Mouse (Mus musculus): Measurements from ENCODE around the gene Hmces.

Gene Hmces

DNA sequence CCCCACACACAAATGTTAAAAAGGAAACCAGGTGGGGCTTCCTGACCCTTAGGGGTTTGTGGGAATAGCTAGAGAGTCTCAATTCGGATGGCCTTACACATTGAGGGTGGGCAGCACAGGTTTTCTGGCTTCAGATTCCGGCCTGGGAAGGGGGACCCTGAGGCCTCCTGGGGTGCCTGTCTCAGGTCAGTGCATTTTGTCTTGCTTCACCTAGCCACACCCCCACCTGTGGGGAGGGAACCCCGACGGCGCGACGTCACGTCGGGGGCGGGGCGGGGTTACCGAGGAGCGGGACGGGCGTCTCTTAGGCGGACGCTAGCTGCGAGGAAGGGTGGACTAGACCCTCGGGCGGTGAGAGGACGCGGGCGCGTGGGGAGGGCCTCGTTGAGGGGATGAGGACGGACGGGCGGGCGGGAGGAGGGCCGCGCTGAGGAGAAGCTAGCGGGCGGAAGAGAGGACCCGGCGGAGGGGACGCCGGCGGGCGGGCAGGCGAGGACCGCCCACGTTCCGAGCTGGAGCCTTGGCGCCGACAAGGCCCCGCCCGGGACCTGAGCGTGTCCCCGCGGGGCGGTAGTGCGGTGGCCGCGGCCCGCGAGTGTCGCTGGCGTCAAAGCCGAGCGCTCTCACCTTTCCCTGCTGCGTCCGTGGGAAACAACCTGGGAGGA, at the start of gene Hmces:
Gene Hmces, plus strand, starts transcription at position 275 of the 665 bp plus-strand sequence.
- DNase-seq (ENCODE audit: low read depth): no peak

DNA sequence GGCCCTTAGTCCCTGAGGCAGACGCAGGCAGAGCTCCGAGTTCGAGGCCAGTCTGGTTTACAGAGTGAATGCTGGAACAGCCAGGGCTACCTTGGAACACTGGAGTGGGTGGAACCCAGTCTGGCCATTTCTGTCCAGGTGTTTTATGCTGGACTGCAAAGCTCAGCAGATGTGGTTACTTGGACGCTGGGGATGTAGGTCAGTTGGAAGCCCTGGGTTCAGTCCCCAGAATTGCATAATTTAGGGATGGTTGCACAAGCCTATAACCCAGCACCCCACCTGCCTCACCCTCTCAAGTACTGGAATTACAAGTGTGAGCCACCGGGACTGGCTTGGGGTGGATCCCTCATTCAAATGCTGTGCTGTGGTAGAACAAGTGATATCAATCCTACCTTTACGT, 47.5 kb upstream of the Hmces start:
- DNase-seq (ENCODE audit: low read depth): no peak

DNA sequence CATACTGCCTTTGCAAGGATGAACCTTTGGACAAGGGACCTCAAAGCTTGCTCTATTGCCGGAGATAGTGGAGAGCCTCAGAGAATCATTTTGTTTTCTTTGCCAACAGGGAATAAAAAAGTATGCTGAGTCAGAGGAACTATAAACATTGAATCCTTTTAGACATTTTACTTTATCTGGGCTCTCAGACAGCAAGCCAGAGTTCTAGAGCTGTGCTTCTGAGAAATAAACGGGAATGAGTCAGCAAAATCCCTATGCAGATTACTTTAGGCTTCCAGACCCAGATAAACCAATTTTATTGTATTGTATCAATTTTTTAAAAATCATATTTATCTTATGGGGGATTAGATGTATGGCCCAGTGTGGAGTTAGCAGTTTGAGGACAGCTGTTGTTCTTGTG, 46.5 kb upstream of the Hmces start:
- no peak for DNase-seq (ENCODE audit: low read depth)

DNA sequence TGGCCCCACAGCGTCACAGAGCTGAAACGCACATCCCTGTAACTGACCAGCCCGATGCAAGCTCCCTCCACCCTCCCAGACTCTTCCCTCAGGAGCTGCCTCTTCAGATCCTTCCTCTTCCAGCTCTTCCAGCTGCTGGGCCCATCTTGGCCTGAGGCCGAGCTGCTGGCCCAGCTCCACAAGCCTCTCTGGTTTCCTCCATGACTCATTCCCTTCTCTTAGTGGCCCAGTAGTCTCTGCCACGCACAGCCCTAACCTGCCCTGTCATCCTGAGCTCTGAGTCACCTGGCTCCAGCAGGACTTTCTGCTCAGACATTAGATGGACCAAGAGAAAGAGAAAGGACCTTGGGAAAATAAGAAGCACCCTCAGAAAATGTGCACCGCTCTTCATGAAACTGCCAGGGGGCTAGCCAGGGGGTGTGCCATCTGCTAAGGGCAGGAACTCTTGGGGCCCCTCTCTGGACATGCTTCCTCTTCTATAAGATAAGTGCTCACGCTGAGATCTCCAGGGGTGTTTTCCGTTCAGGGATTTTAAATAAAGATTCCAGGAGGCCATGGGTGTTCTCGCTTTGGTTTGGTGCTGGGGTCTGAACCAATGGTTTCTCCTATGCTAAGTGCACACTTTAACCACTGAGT, 44.7 kb upstream of the Hmces start:
- peak; percentile 45 for DNase-seq (ENCODE audit: low read depth)

DNA sequence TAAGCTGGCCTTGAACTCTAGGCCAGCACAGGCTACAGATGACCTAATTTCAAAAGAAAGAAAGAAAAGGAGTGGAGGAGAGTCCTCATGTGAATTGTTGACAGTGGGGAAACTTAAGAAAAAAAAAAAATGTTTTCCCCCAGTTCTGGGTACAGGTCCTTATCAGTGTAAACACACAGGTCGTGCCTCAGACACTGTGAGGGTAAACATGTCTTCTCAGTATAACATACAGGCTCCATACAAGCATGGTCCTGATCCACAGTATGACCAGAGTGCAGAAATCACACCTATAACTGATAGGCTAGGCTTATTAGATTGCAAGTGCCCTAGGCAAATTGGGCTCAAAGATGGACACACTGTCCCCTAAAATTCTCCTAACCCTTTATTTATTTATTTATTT, 43.3 kb upstream of the Hmces start:
- DNase-seq (ENCODE audit: low read depth): no peak

DNA sequence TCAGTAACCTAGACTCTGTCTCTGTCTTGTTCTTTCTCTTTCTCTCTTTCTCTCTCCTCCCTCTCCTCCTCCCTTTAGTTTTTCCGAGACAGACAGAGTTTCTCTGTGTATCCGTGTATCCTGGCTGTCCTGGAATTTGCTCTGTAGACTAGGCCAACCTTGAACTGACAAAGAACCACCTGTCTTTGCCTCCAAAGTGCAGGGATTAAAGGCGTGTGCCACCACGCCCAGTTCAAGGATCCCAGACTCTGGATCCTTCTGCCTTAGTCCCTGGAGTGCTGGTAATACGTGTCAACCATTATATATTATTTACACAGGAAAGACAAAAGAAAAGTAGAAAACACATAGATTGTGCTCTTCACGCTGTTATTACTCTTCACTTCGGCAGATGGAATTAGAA, 42.5 kb upstream of the Hmces start:
- no peak for DNase-seq (ENCODE audit: low read depth)

DNA sequence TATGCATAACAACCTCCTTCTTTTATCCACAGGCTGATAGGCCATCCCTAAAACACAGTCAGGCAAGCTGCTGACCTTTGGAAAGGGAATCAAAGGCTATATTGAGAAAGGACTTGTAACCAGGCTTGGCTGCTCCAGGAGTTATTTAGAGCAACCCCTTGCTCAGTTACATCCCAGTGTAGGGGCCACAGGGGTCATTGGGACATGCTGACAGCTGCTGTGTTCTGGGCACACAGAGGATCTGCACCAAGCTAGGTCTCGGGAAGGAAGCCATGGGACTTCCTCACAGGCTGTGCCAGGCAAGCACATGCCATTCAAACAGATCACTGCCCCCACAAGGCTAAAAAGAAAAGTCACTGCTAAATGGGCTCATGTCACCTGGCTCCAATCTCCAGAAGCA, 40.6 kb upstream of the Hmces start:
- DNase-seq (ENCODE audit: low read depth): no peak

DNA sequence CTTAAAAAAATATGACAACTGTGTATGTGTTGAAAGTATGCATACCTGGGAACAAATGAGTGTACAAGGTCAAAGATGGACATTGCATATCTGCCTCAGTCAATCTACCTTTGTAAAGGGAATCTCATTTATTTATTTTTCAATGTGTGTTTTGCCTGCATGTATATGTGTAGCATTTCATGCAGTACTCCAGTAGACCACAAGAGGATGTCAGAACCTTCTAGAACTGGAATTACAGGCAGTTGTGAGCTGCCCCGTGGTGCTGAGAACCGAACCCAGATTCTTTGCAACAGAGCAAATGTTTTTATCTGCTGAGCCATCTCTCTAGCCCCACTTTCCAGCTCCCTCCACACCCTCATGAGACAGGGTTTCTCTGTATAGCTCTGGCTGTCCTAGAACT, 39.8 kb upstream of the Hmces start:
- DNase-seq (ENCODE audit: low read depth): no peak

DNA sequence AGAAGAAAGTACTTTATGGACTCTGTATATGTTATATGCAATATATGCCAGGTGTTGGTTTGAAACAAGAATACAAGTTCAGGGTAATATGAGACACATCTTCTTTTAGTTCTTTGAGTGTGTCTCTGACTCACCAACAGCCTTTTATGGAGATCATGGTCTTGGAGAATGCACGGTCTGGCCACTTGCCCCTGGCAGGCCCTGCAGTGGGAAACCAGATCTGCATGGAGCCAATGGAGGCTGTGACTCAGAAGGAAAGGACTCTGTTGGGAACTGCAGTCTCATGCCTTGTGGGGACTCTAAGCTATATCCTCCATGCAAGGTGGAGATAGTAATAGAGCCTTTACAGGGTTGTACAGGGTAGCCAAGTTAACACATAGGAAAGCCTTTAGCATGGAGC, 38.7 kb upstream of the Hmces start:
- DNase-seq (ENCODE audit: low read depth): no peak

DNA sequence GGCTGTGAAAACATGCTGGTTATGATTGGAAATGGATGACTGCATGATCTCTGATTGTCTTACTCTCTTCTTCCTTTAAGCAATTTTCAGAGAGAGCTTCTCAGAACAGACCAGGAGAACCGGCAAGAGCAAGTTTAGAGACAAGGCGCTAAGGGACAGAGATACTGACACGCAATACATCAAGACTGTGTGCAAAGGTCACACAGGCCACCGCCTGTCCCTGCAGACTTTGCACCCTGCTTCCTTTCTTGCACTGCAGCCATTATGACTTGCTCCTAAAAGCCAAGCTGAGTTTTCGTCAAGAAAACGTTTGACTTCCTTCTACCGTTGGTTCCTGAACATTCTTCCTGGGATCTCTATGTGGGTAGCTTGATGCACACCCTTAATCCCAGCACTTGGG, 38.2 kb upstream of the Hmces start:
- no peak for DNase-seq (ENCODE audit: low read depth)

DNA sequence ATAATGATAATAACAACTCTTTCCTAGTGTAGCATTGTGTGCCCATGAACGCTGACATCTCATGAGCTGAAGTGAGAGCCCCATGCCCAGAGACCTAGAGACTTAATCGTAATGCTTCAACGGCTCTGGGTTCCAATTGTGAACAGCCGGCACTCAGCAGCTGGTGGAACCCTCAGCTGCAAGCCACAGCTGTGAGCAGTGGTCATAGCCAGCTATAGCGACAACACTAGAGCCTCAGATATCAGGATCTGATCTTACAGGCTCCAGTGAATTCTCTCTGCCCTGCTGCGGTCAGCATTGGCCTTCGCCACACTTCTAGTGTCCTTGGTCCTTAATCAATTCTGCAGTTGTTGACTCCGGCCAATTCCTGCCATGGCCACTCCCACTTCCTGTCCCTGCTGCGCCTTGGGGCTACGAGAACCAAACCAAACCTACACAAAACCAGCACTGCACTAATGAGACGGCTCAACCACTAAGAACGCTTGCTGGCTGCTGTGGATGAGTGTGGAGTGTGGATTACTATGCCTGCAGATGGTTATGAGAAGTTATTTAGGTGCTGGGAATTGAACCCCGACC, 37.6 kb upstream of the Hmces start:
- DNase-seq (ENCODE audit: low read depth): no peak

DNA sequence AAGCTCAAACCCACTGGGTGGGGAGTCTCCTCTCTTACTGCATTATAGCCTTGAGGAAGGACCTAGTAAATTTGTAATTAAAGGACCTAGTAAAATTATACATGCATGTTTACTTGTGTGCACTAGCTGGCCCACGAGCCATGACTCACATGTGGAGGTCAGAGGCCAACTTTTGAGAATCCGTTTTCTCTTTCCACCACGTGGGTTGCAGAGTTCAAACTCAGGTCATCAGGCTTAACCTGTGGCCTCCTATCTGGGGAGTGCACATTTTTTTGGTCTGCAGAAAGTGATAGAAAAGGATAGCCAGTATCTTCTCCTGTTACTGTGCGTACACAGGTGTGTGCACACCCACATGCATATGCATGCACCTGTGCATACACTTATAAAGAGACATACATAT, 34.7 kb upstream of the Hmces start:
- no peak for DNase-seq (ENCODE audit: low read depth)

DNA sequence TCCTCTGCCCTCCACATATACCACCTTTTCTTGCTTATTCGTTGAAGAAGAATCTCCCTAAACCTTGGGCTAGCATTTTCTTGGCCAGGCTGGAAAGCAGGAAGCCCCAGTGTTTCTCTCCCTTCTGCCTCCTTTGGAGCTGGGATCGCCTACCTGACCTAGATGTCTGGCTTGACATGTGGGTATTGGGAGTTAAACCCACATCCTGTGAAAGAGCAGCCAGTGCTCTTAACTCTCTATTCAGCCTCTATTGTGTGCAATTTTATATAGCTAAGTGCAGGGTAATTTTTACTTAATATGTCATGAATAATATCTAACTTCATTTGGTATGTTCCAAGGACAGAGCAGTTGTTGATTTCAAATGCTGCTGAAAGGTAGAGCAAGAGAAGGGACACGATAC, 34.1 kb upstream of the Hmces start:
- no peak for DNase-seq (ENCODE audit: low read depth)

DNA sequence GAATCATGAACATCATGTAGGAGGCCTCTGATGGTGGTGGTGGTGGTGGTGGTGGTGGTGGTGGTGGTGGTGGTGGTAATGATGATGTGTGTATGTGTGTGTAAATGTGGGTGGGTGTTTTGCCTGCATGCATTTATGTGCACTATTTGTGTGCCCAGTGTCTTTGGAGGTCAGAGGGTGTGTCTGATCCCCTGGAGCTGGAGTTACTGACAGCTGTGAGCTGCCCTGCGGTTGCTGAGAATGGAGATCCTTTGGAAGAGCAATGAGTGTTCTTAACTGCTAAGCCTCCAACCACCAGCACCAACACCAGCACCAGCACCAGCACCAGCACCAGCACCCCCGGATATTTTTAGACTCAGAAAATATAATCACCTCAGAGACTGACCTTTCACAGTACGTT, 31.5 kb upstream of the Hmces start:
- DNase-seq (ENCODE audit: low read depth): no peak

DNA sequence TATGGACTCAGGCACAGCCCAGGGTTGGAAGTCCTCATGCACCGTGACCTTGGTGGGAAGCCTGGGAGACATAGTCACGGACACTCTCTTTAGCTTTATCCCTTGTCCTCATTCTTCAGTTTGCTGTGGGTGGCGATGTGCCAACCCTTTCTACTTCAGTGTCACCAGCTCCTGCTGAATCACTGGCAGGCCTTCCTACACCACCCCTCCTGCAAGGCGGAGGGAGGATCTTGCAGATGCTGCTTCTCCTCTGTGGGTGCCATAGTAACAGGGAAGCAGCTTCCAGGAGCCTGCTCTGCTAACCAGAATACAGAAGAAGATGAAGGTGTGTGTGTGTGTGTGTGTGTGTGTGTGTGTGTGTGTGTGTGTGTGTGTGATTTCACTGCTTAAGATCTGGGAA, 30.9 kb upstream of the Hmces start:
- no peak for DNase-seq (ENCODE audit: low read depth)

DNA sequence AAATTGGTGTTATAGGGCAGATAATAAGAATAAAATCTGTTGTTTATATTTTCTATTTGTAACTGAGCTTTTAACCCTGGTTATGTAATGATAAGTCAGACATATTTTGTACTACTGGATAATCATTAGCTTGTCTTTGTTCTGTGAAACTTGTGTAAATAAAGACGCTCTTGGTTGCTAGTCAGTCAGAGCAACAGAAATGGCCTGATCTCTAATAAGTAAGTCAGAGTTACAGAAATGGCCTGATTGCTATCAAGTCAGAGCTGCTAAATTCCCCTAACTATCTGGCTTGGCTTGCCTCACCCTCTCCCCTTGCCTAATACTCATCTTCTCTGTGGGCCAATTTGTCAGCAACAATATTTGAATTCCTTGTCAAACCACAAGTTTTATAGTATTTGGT, 27.0 kb upstream of the Hmces start:
- DNase-seq (ENCODE audit: low read depth): no peak

DNA sequence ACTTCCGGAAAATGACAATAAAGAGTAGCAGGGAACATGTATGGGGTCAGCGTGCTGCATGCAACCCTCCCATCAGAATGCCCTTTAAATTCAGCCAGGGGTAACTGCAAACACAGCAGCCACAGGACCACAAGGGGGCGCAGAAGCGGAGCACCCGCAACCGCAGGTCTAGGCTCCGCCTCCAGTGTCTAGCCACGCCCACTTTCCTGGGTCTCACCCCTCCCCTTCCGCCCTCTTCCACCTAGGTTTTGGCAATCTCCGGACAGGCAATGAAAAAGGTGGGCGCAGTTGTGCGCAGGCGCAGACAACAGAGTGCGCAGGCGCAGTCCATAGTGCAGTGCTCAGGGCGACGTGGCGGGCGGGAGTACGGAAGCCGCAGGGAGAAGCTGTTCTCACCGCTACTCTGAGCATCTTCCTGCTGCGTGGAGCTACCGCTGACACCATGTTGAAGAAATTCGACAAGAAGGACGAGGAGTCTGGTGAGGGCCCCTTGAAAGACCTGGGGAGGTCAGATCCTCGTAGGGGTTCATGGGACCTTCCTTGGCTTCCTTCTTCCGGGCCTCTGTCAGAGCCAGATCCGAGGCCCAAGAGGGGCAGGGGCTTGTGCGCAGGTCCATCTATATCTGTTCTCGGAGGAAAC, 26.0 kb upstream of the Hmces start, which contains the start of gene Copg1:
Gene Copg1, plus strand, starts transcription at position 221 of the 640 bp plus-strand sequence.
- peak; percentile 99 for DNase-seq (ENCODE audit: low read depth)

DNA sequence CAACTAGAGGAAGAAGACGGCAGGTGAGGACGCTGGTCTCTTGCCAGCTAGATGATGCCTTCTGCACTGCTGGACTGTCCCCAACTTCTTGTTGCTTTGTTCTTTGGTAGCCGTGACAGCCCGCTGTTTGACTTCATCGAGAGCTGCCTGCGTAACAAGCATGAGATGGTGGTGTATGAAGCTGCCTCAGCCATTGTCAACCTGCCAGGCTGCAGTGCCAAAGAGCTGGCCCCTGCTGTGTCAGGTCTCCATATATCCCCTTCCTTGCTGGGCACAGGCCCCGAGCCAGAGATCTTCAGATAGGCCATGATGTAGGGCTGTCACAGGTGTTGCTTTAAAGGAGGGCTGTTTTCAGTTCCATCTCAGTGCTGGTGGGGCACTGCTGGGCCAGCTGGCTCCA, 19.8 kb upstream of the Hmces start:
- no peak for DNase-seq (ENCODE audit: low read depth)

DNA sequence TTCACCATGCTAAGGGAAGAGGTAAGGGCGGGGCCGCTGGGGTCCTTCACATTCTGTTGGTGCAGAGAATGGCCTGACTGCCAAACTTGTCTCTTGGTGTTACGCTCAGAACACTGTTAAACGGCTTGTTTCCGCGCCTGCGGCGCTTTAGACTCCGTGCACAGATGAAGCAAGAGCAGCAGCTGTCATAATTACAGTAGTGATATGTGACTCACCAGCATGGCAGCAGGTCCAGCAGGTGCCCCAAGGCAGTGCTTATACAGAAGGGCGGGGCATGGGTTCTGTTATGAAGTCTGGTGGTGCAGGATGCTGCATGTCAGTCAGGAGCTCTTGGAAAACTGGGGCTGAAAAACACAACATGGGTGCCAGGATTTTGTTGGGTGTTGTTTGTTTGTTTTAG, 15.7 kb upstream of the Hmces start:
- DNase-seq (ENCODE audit: low read depth): no peak

DNA sequence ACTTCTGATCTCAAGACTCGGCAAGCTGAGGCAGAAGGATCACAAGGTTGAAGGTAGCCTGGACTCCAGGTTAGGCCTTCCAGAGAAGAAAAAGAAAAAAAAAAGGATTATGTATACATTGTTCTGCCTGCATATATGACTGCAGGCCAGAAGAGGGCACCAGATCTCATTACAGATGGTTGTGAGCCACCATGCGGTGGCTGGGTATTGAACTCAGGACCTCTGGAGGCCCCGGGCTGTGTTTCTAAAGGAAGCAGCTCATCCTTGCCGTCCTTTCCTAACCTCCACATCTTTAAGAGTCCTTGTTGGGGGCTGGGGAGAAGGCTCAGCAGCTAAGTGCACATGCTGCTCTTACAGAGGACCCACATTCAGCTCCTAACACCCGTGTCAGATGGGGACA, 7.1 kb upstream of the Hmces start:
- no peak for DNase-seq (ENCODE audit: low read depth)

DNA sequence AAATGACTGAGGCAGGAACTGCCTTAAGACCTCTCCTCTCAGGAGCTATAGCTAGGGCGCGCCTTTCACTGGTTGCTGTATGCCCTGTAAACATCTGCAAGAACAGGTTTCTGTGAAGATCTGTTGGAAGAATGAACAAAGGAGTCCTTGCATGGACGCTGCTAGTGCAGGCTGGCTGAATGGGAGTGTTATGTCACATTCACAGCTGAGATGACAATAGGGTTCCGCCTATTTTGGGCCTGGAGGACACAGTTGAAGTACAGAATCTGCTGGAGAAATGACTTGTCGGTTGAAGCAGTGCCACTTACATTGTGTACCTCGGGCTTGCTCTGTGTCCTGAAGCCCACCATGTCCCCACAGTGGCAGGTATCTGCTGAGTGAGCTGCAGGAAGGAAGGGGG, 4.6 kb upstream of the Hmces start:
- no peak for DNase-seq (ENCODE audit: low read depth)

DNA sequence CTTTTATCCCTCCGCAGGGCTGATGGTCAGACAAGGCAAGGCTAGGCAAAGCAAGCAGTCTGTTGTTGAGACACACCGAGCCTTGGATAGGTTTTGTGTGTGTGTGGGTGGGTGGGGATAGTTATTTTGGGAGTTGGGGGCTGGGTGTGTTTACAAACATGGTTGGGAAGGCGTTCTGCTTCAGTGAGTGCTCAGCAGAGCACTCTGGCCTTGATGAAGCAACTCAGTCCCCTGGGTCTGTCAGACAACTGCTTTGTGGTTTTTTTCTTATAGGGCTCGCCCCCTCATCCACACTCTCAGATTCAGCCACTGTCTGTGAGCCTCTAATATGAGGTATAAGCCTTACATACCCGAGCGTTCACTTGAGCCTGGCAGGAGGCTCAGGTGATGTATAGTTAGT, 2.2 kb upstream of the Hmces start:
- no peak for DNase-seq (ENCODE audit: low read depth)

DNA sequence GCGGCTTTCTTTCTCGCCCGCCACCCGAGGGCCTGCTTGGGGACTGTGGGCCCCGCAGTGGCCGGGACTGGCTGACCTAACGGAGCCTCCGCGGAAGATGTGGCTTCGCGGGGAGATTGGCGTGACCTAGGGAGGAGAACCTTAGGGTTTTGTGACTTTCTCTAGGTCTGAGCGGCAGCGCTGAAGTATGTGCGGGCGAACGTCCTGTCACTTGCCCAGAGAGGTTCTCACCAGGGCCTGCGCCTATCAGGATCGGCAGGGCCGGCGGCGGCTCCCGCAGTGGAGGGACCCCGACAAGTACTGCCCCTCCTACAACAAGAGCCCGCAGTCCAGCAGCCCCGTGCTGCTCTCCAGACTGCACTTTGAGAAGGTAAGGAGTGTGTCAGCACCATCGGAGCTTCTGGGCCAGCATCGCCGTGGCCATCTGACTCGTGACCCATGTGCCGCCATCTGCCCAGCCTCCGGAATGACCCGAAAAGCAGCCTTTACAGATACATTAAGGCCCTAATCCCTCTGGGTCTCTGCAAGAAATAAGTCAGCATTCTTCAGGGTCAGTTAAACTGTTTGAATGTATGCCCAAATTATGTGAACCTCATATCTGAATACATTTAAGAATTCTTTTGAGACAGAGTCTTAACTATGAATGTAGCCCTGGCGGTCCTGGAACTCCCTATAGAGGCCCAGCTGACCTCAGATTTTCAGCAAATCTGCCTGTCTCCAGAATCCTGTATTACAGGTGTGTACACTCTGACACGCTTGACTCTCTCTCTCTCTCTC, 779 bp downstream of the Hmces start:
- no peak for DNase-seq (ENCODE audit: low read depth)
